Mouse (Mus musculus): ENCODE data around the gene Cobl. TPM values are rescaled to one million over a fixed set of nuclear protein-coding genes. Genes with fewer than 3 reads are reported as not detected.

Gene Cobl
- polyA plus RNA-seq, 1 experiment from 2014 or later, result 4.6 TPM

DNA sequence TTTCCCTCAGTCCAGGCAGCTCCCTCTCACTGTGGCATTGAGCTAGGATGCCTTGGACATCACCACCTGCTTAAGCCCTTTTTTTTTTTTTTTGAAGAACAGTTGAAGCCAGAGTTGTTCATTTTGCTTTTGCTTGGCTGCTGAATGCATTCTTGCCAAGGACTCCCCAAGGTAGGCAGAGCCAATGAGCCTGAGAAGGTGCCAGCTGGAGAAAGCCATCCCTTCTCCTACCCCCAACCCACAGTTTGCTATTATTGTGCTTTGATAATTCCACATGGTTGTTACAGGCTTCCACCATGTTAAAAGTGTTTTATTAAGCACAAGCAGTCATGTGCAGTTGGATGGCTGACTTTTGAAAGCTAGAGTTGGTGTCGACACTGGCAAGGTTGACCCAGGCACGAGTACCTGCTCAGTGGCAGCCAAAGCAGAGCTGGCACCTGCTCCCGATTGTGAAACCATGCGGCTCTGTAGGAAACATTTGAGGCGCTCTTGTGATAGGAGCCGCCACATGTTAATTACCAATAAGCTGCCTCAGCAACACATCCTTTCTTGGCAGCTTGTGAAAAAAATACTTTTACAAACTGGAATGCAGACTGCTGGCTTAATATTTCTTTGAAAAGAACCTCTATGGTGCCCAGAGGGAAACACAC, 265.9 kb downstream of the Cobl start:
- DNase-seq (ENCODE audit: low spot score), result peak; percentile 54
- Histone ChIP-seq H3K4me1 (ENCODE audit: control insufficient read depth, insufficient read depth, low read length) (no peaks in the 10 kb centered on the region), H3K9ac (ENCODE audit: low read length) (no peak overlapping the region), H3K9me3 (replicated peaks; ENCODE audit: control insufficient read depth, low read length) (no peaks in the 10 kb centered on the region), H3K4me2 (ENCODE audit: low read length) (no peak overlapping the region), H3K27me3 (replicated peaks; ENCODE audit: control insufficient read depth, insufficient read depth, low read length) (no peaks in the 10 kb centered on the region), H3K4me3 (ENCODE audit: low read depth, low read length) (no peak overlapping the region), H3K36me3 (ENCODE audit: control insufficient read depth, insufficient read depth, low read length) (no peaks in the 10 kb centered on the region), H3K27ac (ENCODE audit: low read depth, low read length) (no peak overlapping the region)
- ATAC-seq, result peak; percentile 44; the same call in 1 of the 2 replicates
- WGBS, result 60% methylated on average over 6 of the region's 6 CpGs

DNA sequence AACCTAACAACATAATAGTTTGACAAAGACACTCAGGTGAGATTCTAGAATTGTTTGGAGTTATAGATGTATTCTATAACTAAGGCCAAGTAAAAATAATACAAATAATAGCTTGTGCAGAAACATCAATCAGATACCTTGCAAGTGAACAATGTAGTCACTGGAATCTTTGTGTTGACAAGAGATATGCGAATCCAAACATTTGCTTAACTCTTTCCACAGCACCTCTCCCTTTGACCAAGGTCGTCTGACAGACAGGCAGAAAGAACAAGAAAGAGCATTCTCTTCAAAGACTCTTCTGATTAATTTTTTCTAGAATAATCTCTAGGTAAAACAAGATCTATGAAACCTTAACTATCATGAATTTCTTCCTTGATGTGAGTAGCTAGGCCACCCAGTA, 266.7 kb downstream of the Cobl start:
- no peaks in the 10 kb centered on the region for H3K9me3 ChIP-seq (replicated peaks; ENCODE audit: control insufficient read depth, low read length)
- no peak overlapping the region for H3K9ac ChIP-seq (ENCODE audit: low read length)
- no peaks in the 10 kb centered on the region for H3K36me3 ChIP-seq (ENCODE audit: control insufficient read depth, insufficient read depth, low read length)
- ATAC-seq (no peak), DNase-seq (ENCODE audit: low spot score) (no peak)
- H3K27ac ChIP-seq (ENCODE audit: low read depth, low read length), result no peak overlapping the region
- H3K4me2 ChIP-seq (ENCODE audit: low read length), result no peak overlapping the region
- no peak overlapping the region for H3K4me3 ChIP-seq (ENCODE audit: low read depth, low read length)
- H3K4me1 ChIP-seq (ENCODE audit: control insufficient read depth, insufficient read depth, low read length), result no peaks in the 10 kb centered on the region
- 88% methylated on average over 2 of the region's 2 CpGs for WGBS
- no peaks in the 10 kb centered on the region for H3K27me3 ChIP-seq (replicated peaks; ENCODE audit: control insufficient read depth, insufficient read depth, low read length)

GRCm38 (mm10) chr11:12197542-12197941, 267.2 kb downstream of the Cobl start:
- Histone ChIP-seq H3K4me1 (ENCODE audit: control insufficient read depth, insufficient read depth, low read length) (no peaks in the 10 kb centered on the region), H3K9ac (ENCODE audit: low read length) (no peak overlapping the region), H3K4me3 (ENCODE audit: low read depth, low read length) (no peak overlapping the region), H3K27me3 (replicated peaks; ENCODE audit: control insufficient read depth, insufficient read depth, low read length) (no peaks in the 10 kb centered on the region), H3K4me2 (ENCODE audit: low read length) (no peak overlapping the region), H3K9me3 (replicated peaks; ENCODE audit: control insufficient read depth, low read length) (no peaks in the 10 kb centered on the region), H3K36me3 (ENCODE audit: control insufficient read depth, insufficient read depth, low read length) (no peaks in the 10 kb centered on the region), H3K27ac (ENCODE audit: low read depth, low read length) (no peak overlapping the region)
- 92% methylated on average over 4 of the region's 4 CpGs for WGBS
- ATAC-seq (no peak), DNase-seq (ENCODE audit: low spot score) (no peak)

DNA sequence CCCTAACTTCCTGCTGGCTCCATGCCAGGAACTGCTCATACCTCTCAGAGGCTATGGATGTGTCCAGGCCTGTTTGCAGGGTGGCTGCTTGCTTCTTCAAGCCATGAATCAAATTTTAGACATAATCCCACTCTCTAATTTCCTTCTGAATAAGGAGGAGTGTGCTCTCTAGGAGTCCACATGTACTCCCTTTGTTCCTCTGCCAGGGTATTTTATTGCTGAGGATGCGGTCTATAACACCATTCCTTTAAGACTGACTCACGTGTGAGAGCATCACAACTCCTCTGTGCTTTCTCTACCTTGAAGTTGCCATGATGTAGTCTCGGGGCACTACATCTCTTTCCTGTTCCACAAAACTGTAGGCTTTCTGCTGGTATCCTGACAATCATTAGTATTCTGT, 269.4 kb downstream of the Cobl start:
- 82% methylated on average over 3 of the region's 3 CpGs for whole genome bisulfite sequencing
- DNase-seq (ENCODE audit: low spot score) (no peak), ATAC-seq (no peak)

GRCm38 (mm10) chr11:12193369-12193768, 271.4 kb downstream of the Cobl start:
- Histone ChIP-seq H3K4me3 (ENCODE audit: low read depth, low read length) (no peak overlapping the region), H3K9me3 (replicated peaks; ENCODE audit: control insufficient read depth, low read length) (no peaks in the 10 kb centered on the region), H3K27ac (ENCODE audit: low read depth, low read length) (no peak overlapping the region), H3K9ac (ENCODE audit: low read length) (no peak overlapping the region), H3K27me3 (replicated peaks; ENCODE audit: control insufficient read depth, insufficient read depth, low read length) (no peaks in the 10 kb centered on the region), H3K36me3 (ENCODE audit: control insufficient read depth, insufficient read depth, low read length) (no peaks in the 10 kb centered on the region), H3K4me1 (ENCODE audit: control insufficient read depth, insufficient read depth, low read length) (no peaks in the 10 kb centered on the region), H3K4me2 (ENCODE audit: low read length) (no peak overlapping the region)
- ATAC-seq, result no peak
- 86% methylated on average over 4 of the region's 4 CpGs for WGBS
- DNase-seq (ENCODE audit: low spot score), result no peak

More for the DNA sequence above, 269.4 kb downstream of the Cobl start:
- Histone ChIP-seq H3K4me2 (ENCODE audit: low read length) (no peak overlapping the region), H3K36me3 (ENCODE audit: control insufficient read depth, insufficient read depth, low read length) (no peaks in the 10 kb centered on the region), H3K9ac (ENCODE audit: low read length) (no peak overlapping the region), H3K4me3 (ENCODE audit: low read depth, low read length) (no peak overlapping the region), H3K27ac (ENCODE audit: low read depth, low read length) (no peak overlapping the region), H3K9me3 (replicated peaks; ENCODE audit: control insufficient read depth, low read length) (no peaks in the 10 kb centered on the region), H3K27me3 (replicated peaks; ENCODE audit: control insufficient read depth, insufficient read depth, low read length) (no peaks in the 10 kb centered on the region), H3K4me1 (ENCODE audit: control insufficient read depth, insufficient read depth, low read length) (no peaks in the 10 kb centered on the region)

DNA sequence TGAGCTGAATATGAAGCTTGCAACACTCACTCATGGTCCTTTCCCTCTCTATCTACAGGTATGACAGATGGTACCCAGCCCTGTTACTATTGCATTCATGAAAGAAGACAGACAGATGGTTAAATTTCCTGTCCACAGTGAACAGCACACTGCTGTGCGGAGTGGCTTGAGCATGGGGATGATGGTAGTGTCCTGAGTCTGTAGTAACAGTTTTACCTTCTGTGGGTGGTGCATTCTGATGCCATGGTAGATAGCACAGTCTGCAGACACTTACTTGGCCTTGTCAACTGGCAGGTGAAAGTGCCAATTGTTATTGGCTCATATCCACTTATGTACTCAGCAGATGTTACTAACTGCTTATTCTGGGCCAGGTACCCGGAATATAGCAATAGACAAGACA, 273.4 kb downstream of the Cobl start:
- no peaks in the 10 kb centered on the region for H3K36me3 ChIP-seq (ENCODE audit: control insufficient read depth, insufficient read depth, low read length)
- no peaks in the 10 kb centered on the region for H3K4me1 ChIP-seq (ENCODE audit: control insufficient read depth, insufficient read depth, low read length)
- ATAC-seq, result no peak
- H3K4me2 ChIP-seq (ENCODE audit: low read length), result no peak overlapping the region
- 82% methylated on average over 2 of the region's 2 CpGs for WGBS
- H3K27me3 ChIP-seq (replicated peaks; ENCODE audit: control insufficient read depth, insufficient read depth, low read length), result no peaks in the 10 kb centered on the region
- H3K9me3 ChIP-seq (replicated peaks; ENCODE audit: control insufficient read depth, low read length), result no peaks in the 10 kb centered on the region
- H3K4me3 ChIP-seq (ENCODE audit: low read depth, low read length), result no peak overlapping the region
- no peak for DNase-seq (ENCODE audit: low spot score)
- H3K9ac ChIP-seq (ENCODE audit: low read length), result no peak overlapping the region
- no peak overlapping the region for H3K27ac ChIP-seq (ENCODE audit: low read depth, low read length)

DNA sequence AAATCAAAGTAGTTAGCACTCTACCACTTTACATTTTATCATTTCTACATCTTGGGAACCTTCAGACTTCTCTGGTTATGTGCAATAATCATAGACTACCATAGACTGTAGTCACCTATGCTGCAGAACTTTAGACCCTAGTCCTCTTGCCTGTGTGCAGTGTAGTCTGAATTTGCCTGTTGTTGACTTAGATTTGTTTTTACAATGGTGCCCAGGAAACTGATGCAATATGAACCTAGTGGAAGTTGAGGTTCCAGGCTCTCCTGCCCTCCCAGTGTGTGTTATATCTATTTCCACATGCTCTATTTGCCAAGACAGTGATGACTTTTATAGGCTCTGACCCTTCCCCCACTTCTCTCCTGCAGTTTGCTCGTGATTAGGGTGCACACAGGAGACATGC, 274.3 kb downstream of the Cobl start:
- ATAC-seq (no peak), DNase-seq (ENCODE audit: low spot score) (no peak)
- H3K4me1 ChIP-seq (ENCODE audit: control insufficient read depth, insufficient read depth, low read length), result no peaks in the 10 kb centered on the region
- no peak overlapping the region for H3K27ac ChIP-seq (ENCODE audit: low read depth, low read length)
- H3K4me2 ChIP-seq (ENCODE audit: low read length), result no peak overlapping the region
- no peaks in the 10 kb centered on the region for H3K27me3 ChIP-seq (replicated peaks; ENCODE audit: control insufficient read depth, insufficient read depth, low read length)
- no peak overlapping the region for H3K9ac ChIP-seq (ENCODE audit: low read length)
- WGBS, result 69% methylated on average over 1 of the region's 1 CpGs
- no peak overlapping the region for H3K4me3 ChIP-seq (ENCODE audit: low read depth, low read length)
- no peaks in the 10 kb centered on the region for H3K9me3 ChIP-seq (replicated peaks; ENCODE audit: control insufficient read depth, low read length)
- no peaks in the 10 kb centered on the region for H3K36me3 ChIP-seq (ENCODE audit: control insufficient read depth, insufficient read depth, low read length)
